Mouse (Mus musculus) cerebellum, adult 11 months (tissue): ENCODE results near the gene Bmp2k.
"Not testable (repeated sequence)": the region's sequence is repeated elsewhere in the genome, so short reads cannot be mapped to it uniquely, and the experiment has no call there.

Experiments
- DNase-seq: peaks from one replicate; pipeline ENCODE4 v3.0.0; 2022

Bmp2k gene

DNA sequence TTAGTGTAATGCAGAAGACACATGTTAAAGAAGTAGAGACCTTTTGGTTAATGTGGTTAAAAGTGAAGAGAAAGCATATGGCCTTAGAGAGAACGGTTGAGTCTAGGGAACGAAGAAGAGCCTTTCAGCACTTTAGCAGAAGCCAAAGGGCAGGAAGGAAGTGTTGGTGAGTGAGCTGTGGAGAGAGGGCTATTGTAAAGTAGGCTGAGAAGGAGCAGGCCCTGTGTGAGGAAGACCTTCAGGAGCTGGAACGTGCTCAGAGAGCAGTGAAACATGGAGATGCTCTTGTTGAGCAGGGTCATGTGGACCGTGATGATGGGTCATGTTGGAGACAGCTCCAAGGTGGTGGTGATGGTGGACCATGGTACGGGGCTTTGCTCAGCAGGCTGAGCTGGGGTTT lies 4.8 kb downstream of the Bmp2k start:
- DNase-seq: no peak

DNA sequence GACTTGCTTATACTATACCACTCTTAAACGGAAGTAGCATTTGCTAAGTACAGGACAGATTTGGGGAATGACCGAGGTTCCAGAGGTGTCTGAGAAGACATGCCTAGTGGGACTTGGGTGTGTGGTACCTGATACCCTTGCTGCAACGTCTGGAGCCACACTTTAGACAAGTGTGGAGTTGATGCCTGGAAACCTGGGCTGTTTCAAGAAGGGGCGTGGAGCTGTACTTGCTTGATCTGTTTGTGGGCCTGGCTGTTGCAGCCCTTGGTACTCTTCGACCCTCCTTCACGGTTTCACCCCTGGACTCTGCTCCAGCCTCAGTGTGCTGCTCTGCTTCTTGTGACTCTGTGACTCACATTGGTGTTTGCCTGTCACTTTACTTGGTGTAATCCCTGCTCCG lies 5.4 kb downstream of the Bmp2k start:
- DNase-seq: no peak

DNA sequence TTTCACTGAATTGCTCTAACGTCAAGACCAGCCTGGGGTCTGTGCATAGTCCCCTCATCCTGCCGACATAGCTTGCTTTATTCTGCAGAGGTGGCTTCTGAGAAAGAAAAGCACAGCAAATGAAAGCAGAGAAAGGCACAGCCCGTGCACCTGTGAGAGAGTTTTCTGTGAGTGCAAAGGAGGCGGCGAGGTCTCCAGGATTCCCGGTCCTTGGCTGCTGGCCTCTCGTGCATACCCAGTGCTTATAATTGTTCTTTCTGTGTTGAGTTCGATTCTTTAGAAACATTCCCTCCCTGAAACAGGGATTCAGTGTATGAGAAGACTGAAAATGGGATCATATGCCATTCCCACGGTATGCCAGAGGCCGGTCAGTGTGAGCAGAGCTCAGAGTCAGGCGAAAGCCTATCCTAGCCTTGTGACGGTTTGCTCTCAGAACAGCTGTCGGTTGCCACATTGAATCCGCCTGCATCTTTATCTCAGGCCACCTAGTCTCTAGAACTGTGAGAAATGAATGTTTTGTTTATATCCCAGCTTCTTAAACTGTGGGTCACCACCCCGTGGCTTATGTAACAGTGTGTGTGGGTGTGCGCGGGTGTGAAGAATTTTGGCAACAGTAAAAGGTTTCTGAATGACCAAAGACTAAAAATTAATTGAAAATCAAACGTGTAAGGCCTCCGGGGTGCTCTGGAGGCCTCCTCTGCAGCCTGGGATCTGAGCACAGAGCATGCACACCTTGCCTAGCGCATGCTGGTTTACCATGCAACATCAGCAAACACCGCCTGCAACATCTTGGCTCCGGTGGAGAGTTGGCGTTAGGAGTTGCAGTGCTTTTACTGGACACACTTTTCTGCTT lies 6.9 kb downstream of the Bmp2k start:
- no peak for DNase-seq

DNA sequence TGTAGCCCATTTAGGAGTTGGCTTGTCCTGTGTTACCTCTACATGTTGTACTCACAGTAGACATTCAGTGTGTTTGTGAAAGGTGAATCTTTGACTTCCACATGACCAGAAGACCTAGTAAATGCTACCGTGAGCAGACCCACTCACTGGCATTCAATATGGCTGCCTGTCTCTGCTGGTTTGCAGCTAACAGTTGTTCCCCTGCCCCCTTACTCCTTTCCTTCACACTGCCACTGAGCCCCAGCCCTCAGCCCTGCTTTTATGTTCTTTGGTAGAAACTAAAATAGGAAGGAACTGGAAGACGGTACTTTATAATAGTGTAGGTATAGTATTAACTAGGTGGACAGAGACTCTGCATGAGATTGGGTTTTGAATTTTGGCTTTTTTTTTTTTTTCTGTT lies 8.4 kb downstream of the Bmp2k start:
- no peak for DNase-seq

DNA sequence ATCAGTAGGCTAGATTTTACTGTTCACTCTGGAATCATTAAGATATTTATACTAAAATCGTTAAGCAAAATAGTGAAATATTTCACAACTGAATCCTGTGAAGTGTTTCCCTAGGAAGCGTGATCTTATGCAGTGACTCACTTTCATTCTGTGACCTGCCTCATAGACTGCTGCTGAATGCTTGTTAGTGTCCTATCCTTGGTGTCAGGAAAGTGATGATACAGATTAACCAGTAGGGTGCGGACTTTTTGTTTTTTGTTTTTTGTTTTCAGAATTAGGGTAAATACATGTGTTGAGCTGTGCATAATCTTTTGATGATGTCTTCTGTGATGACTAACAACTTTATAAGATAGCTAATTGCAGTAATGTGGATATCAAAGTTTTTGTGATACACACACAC lies 9.4 kb downstream of the Bmp2k start:
- no peak for DNase-seq

DNA sequence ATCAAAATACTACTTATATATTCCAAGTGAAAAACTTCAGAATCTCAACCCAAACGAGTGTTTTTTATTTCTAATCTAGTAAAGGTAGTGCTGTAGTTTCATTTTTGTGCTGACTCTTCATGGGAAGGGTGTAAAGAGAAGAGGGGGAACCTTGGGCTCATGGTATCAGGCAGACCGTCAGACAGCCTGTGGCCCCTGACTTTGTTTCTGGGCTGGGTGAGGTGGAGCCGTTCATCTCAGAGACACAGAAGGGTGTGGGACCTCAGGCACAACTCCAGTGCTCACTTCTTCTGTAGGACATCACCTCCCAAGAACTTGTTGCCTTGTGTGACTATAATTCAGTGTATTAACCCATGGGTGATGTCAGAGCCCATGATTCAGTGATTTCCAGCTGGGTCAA lies 10.0 kb downstream of the Bmp2k start:
- DNase-seq: no peak

DNA sequence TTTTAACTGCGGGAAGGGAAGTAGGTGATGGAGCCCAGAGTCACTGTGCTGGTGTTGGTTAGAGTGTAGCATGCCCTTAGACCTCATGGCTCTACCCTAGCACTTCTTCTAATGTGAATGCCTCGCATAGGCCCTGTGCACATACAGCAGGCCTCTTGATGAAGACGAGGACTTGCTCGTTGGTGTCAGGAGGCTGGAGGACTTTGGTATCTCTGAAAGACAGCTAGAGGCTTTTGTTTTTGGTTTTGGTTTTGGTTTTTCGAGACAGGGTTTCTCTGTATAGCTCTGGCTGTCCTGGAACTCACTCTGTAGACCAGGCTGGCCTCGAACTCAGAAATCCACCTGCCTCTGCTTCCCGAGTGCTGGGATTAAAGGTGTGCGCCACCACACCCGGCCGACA lies 11.7 kb downstream of the Bmp2k start:
- DNase-seq: not testable (repeated sequence)

DNA sequence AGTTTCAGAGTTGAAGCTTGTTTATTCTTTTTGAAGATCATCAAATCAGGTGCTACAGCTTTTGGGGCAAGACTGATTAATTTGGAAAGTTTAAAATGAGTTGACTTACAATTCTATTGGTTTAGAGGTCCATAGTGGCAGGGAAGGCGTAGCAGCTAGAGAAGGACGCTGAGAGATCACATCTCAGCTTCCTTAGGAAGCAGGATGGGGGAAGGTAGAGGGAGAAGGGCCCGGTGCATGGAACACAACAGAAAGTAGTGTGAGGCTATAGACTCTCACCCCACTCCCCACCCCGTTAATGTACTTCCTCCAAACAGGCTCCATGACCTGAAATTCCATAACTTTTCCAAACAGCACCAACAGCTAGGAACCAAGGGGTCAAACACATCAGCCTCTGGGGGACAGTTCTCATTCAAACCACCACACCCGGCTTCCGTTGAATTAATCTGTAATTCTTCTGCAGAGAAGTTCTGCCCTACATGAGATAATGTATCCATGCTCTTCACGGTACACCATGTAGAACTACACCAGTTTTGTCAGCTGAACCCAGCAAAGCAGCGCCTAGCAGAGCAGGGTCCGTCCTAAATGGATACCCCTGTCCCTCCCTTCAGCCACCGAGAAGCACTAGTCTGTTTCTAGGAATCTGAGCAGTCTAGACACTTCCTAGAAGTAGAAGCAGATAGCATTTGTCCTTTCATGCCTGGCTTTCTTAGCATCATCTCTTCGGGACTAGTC lies 12.3 kb downstream of the Bmp2k start:
- no peak for DNase-seq

DNA sequence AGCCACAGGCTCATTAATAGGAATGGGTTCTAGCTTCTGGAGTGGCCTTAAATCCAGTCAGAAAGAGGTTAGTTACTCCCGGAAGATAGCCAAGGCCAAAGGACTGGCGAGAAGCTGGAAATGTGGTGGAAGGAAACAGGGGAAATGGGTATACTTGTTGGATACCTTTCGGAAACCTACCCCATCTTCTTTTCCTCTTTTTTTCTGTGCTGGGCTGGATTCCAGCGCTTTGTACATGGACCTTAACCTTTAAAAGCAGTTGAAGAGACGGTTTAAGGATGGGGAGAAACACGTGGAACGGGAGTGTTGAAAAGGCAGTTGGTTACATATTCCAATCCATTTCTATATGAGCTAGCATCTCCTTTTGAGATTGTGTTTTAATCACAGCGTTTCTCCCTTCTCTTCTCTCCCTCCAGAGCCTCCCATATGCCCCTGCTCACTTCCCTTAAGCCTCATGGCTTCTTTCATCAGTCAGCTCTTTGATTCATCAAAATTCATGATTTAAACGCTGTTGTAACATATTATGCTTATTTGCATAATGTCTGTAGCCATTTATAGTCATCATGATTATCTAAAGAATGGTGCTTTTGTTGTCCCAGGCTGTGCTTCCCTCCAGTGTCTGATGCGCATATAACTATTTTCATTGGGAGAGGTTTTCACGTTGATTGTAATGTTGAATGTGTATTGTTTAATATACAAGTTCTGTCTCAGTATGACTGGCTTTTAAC lies 18.5 kb downstream of the Bmp2k start:
- no peak for DNase-seq

DNA sequence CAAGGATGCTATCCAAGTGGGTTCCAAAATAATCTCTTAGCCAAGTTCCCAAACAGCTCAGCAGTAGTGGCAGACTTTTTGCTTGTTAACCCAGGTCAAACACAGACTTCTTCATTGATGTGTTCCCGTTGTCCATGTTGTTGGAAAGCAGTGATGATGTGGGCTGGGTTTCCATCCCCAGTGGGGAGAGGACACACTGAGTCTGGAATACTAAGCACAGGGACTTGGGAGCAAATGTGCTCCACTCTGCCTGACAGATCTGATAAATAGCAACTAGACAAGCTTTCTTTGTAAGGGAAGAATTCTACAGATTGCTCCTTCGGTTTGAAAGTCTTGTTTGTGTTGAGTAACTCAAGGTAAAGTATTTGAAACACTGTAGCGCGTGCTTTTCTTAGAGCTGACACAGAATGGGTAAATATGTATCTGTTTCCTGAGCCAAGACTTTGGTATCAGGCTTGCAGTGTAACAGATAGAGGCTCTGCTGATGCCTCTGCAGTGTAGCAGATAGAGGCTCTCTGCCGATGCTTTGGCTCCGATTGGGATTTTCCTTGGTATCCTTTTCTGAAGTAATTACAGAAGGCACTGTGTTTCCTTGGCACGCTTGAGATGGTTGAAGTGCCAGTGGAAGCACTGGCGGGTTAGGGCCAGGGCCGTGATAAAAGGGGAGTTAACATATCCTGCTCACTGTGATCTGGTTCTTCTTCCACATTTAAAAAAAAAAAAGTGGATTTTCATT lies 19.5 kb downstream of the Bmp2k start:
- no peak for DNase-seq

DNA sequence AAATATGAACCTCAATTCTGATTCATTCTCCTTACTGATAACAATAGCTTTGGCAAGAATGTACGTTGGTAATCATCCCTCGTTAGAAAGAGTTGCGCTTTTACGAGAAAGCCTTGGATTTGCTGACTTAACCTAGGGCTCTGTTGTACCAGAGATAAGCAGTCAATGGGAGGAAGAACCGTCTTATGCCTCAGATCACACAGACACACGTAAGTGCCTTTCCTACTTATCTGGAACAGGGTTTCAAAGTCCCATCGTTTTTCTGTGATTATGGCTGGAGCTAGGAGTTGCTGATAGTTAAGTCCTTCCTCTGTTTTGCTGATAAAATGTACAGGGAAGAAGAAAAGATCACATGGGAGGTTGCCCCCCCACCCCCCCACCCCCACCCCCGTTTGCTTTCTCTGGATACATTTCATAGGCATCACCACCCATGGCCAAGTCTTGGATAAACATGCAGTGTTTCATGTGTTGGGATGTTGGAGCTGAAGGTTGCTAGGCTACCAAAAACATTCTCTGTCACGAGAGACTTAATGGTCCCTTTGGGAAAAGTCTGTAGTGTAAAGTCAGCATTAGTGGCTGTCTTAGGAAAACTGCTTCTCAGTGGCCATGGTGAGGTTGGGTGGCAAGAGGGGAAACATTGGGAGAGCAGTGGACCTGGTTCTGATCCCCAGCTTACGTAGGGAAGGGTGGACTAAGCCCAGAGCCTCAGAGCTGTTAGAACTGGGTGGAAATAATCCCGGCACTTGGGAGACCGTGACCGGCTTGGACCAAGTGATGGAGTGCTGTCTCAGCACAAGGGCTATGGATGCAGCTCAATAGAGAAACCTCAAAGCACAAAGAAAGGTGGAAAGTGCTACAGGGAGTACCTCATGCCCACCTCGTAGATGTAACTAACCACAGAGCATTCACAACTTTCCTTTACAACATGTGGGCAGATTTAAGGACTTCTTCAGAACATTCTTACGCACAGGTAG lies 25.1 kb downstream of the Bmp2k start:
- no peak for DNase-seq

DNA sequence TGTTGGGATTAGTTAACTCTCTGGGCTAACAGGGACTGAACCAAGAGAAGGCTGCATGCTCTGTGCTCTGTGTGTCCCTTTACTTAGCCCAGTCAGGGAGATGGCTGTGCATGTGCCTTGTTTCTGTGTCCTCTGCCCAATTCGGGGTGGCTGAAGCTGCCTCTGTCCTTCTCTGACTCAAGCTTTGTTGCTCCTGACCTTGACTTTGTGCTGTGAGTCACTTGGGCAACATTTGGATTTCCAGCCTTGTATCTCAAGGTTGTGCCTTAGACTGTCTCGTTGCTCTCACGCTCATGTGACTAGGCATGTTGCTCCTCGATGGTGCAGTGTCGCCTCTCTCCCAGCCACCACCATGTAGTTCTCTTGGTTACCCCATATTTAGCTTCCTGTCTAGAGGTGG lies 27.3 kb downstream of the Bmp2k start:
- DNase-seq: no peak

DNA sequence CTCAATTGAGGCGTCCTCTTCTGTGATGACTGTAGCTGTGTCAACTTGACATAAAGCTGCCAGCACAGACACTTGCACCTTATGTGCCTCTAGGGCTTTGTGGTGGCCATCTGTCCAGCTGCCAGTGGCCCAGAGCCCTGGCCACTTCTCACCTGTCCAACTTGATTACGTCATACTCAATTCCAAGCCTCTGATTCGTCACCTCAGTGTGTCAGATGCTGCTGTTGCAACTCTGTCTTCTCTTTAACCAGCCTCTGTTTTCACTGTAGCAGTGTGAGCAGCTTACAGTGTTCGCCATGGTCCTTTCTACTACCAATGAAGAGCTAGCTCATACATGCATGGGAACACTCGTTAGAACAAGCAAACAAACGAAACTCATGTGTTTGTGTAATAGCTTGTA lies 28.2 kb downstream of the Bmp2k start:
- no peak for DNase-seq

DNA sequence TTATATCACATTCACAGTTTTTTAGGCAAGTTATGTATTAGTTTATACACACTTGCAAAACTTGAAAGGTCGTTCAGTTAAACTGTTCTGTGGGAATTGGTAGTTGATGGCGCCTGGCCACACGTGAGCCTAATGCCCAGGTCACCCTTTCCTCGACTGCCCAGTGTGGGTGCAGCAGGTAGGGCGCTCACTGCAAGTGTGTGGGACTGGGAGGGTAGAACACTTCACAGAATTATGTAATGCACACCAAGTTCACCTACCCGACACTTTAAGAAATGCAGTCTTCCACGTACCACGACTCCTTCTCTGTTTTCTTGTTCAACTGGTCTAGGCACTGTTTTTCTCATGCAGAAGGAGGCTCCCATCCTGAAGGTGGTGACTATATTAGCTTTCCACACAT lies 30.5 kb downstream of the Bmp2k start:
- DNase-seq: no peak

DNA sequence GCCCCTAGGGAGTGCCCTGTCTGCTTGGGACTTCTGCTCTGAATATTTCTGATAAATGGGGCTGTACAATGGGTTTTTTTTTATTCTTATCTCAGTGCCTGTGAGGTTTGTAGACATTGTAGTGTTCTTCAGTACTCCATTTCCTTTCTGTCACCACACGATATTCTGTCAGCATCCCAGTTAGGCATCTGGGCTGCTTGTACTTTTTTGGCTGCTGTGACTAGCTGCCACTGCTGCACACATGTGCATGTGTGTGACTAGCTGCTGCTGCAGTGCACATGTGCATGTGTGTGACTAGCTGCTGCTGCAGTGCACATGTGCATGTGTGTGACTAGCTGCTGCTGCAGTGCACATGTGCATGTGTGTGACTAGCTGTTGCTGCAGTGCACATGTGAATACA lies 31.4 kb downstream of the Bmp2k start:
- not testable (repeated sequence) for DNase-seq

DNA sequence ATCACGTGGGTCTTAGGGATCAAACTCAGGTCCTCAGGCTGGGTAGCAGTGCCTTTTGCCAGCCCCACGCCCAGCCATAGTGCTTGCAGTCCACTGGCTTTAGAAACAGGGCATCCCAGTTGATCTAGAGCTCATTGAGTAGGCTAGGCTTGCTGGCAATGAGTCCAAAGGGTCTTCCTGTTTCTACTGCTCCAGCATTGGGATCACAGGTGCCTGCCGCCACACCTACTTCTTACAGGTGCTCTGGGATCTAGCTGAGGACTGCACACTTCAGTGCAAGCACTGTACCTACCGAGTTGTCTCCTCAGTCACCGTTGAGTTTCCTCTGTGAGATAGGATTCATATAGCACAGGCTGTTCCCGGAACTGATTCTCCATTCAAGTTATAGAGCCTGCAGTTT lies 34.3 kb downstream of the Bmp2k start:
- no peak for DNase-seq

DNA sequence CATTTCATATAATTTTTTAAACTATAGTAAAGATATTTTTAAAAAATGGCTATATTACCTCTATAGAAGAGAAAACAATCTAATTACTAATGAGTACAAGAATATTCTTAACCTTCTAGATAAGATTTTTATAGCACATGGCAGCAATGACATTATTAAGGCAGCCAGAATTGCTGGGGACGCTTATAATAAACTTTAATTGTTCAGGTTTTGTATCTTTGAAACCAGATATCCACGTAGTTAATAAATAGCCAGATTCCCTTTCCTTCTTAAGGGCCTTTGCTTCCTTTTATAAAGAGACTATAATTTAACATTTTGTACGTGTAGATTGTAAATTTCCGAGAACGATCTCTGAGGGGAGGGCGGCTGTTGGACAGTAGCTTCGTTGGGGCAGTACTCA lies 47.8 kb downstream of the Bmp2k start:
- DNase-seq: no peak

DNA sequence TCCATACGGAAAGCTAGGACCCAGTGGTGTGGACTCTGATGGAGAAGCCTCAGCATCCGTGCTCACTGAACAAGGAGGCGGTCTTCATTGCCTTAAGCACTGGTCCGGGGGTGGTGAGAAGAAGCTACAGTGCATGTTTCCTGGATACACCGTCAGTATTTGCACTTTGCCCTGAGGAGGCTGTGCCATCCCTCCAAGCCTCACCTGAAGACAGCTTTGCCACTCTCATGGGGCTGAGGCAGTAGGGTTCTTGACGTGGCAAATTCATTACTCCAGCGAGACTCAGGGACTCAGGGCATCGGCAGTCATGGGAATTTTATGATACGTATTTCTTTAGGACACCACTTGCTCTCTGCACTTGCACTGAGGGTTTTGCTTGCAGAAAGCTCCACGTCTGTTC lies 49.2 kb downstream of the Bmp2k start:
- DNase-seq: no peak

DNA sequence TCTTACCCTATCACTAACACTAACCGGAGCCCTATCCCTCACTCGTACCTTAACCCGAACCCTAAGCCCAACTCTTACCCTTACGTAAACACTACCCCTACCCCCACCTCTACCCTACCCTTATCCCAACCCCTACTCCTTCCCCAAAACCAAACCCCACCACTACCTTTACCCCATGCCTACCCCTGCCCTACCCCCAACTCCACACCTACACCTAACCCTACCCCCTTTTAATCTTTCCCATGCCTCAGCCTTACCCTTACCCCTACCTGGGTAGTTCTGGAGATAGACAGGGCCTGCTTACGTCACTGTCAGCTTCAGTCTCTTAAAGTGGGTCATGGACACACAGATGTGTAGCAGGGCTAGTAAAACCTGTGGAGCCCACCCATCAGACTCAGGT lies 51.4 kb downstream of the Bmp2k start:
- no peak for DNase-seq

DNA sequence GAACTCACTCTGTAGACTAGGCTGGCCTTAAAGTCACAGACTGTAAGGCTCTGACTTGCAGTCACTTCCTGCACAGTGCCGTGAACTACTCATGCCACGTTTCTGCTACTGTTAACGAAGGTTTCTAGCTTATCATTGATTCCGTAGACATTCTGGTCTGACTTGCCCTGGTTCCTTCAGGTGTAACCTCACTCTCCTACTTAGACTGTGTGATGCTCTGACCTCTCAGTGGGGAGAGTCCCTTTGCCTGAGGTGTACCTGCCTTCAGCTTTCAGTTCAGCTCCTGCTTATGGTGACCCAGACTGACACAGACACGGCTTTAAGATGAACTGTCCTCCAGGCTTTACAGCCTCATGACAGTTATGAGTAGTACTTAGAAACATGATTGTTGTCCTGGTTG lies 56.7 kb downstream of the Bmp2k start:
- DNase-seq: no peak

DNA sequence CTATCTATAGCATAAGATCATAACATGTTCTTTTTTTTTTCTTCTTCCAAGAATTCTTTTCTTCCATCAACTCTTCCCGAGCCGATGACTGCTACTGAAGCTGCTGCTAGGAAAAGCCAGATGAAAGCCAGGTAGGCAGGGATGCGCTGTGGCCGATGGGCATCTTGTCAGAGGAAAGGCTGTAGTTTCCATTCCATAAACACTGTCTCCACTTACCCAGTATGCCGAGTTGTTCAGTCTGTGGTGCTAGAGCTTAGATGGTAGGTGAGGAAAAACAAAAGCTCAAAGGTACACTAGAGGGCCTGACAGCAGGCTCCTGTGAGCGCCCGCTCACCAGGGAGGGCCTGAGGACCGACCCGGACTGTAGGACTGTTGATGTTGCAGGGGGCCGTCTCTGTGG lies 57.3 kb downstream of the Bmp2k start:
- DNase-seq: no peak

DNA sequence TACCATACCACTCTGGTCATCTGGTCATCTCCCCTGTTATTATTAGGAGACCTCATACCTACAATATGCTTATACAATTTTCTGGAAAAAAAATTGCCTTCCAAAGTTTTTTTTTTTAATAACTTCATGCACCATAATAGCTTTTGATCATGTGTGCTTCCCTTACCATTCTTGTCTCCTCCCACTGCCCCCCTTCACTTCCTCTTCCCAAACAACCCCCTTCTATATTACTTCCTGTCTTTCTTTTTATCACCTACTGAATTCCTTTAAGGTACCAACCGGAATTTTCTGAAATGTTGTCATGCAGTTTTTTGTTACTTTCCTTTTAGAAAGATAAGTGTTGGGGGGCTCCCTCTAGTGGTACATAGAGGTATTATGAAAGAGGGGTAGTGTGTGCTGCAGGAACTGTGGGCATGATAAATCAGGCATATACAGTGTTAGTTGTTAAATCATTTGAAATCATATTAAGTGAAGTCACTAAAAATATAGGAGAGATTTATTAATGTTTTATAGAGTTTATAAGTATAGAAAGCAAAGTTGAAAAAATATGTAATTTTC lies 58.1 kb downstream of the Bmp2k start:
- DNase-seq: no peak
